Mouse (Mus musculus) left cerebral cortex, adult 11 months (tissue): ENCODE data around the gene Efcab9.

ENCODE experiments used
- DNase-seq: peaks from one replicate; pipeline ENCODE4 v3.0.0; 2022; ENCODE audit warnings: low spot score

The Efcab9 gene

GRCm38 (mm10) chr11:32495283-32495682 lies 36.6 kb downstream of the Efcab9 start:
- no peak for DNase-seq

GRCm38 (mm10) chr11:32493312-32493711 lies 38.6 kb downstream of the Efcab9 start:
- DNase-seq: no peak

GRCm38 (mm10) chr11:32491079-32491478 lies 40.8 kb downstream of the Efcab9 start:
- DNase-seq: no peak

- no peak for DNase-seq
These were observed 42.8 kb downstream of the Efcab9 start for GRCm38 (mm10) chr11:32488808-32489670.

GRCm38 (mm10) chr11:32488344-32488743 lies 43.5 kb downstream of the Efcab9 start:
- no peak for DNase-seq

- no peak for DNase-seq
These were observed 44.4 kb downstream of the Efcab9 start for GRCm38 (mm10) chr11:32487501-32487900.

- DNase-seq: no peak
These were observed 45.3 kb downstream of the Efcab9 start for GRCm38 (mm10) chr11:32486621-32487020.

- DNase-seq: no peak
These were observed 46.6 kb downstream of the Efcab9 start for GRCm38 (mm10) chr11:32485290-32485689.

- no peak for DNase-seq
These were observed 50.4 kb downstream of the Efcab9 start for GRCm38 (mm10) chr11:32481525-32481924.

GRCm38 (mm10) chr11:32475487-32476236 lies 56.2 kb downstream of the Efcab9 start:
- DNase-seq: no peak

GRCm38 (mm10) chr11:32474725-32475124 lies 57.2 kb downstream of the Efcab9 start:
- no peak for DNase-seq
